Mouse (Mus musculus): Measurements from ENCODE around the gene Pdcd2. TPM values are rescaled to one million over a fixed set of nuclear protein-coding genes. Genes with fewer than 3 reads are reported as not detected.

The Pdcd2 gene
- polyA plus RNA-seq, 1 experiment: 8.5 TPM

- TF ChIP-seq POLR2A (IDR thresholded peaks at IDR 0.05; ENCODE audit: control insufficient read depth, low read depth, low read length) (no peak), CTCF (IDR thresholded peaks at IDR 0.05; ENCODE audit: control insufficient read depth, insufficient read depth, insufficient replicate concordance, low read depth, low read length) (no peak)
- Histone ChIP-seq H3K4me1 (ENCODE audit: control insufficient read depth, insufficient read depth, low read length) (peaks cover 2% of the 10 kb centered on the region; the same call in 1 of the 2 replicates), H3K27me3 (ENCODE audit: control insufficient read depth, insufficient read depth, low read length) (no peaks in the 10 kb centered on the region), H3K27ac (ENCODE audit: control insufficient read depth, insufficient read depth, low read depth, low read length) (peak overlapping the region; percentile 83), H3K36me3 (ENCODE audit: control insufficient read depth, insufficient read depth, low read length) (peaks cover 1% of the 10 kb centered on the region), H3K4me3 (ENCODE audit: control insufficient read depth, low read depth, low read length) (peak overlapping the region; percentile 99)
These were observed 28.4 kb downstream of the Pdcd2 start for GRCm38 (mm10) chr17:15498753-15499113.

- Histone ChIP-seq H3K4me3 (ENCODE audit: control insufficient read depth, low read depth, low read length) (peak overlapping the region; percentile 99), H3K4me1 (ENCODE audit: control insufficient read depth, insufficient read depth, low read length) (peaks cover 2% of the 10 kb centered on the region; the same call in 1 of the 2 replicates), H3K27ac (ENCODE audit: control insufficient read depth, insufficient read depth, low read depth, low read length) (peak overlapping the region; percentile 94), H3K27me3 (ENCODE audit: control insufficient read depth, insufficient read depth, low read length) (no peaks in the 10 kb centered on the region), H3K36me3 (ENCODE audit: control insufficient read depth, insufficient read depth, low read length) (peaks cover 1% of the 10 kb centered on the region)
- TF ChIP-seq POLR2A (IDR thresholded peaks at IDR 0.05; ENCODE audit: control insufficient read depth, low read depth, low read length) (peak; percentile 79), CTCF (IDR thresholded peaks at IDR 0.05; ENCODE audit: control insufficient read depth, insufficient read depth, insufficient replicate concordance, low read depth, low read length) (no peak)
These were observed 29.0 kb downstream of the Pdcd2 start for GRCm38 (mm10) chr17:15497882-15498752.

DNA sequence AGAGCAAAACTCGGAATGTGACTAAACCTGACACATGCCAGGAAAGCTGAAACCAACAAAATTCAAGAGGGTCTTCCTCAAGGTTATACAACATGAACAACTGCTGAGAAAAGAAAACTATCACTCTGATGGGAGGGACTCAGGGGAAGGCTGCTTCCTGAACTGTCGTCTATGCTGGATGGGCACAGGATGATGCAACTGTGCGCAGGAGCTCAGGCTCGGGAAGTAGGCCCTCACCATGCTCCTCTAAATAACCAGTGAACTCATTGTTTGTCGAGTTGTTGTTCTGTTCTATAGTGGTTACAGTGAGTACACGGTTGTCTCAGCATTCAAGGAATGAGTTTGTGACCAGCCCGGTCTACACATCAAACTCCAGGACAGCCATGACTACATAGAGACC, 36.6 kb downstream of the Pdcd2 start:
- Histone ChIP-seq H3K27ac (ENCODE audit: control insufficient read depth, insufficient read depth, low read depth, low read length) (no peak overlapping the region), H3K36me3 (ENCODE audit: control insufficient read depth, insufficient read depth, low read length) (peaks cover 5% of the 10 kb centered on the region), H3K27me3 (ENCODE audit: control insufficient read depth, insufficient read depth, low read length) (no peaks in the 10 kb centered on the region), H3K4me3 (ENCODE audit: control insufficient read depth, low read depth, low read length) (no peak overlapping the region), H3K4me1 (ENCODE audit: control insufficient read depth, insufficient read depth, low read length) (no peaks in the 10 kb centered on the region)
- no peak for TF ChIP-seq CTCF (IDR thresholded peaks at IDR 0.05; ENCODE audit: control insufficient read depth, insufficient read depth, insufficient replicate concordance, low read depth, low read length)
- no peak for TF ChIP-seq POLR2A (IDR thresholded peaks at IDR 0.05; ENCODE audit: control insufficient read depth, low read depth, low read length)

DNA sequence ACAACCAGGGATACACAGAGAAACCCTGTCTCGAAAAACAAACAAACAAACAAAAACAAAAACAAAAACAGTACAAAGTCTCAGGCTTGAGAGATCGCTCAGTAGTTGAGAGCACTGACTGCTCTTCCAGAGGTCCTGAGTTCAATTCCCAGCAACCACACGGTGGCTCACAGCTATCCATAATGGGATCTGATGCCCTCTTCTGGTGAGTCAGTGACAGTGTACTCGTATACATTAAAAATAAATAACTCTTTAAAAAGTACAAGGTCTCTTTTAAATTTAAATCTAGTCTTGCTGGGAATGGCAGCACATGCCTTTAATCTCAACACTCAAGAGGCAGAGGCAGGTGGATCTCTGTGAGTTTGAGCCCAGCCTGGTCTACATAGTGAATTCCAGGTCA, 54.4 kb downstream of the Pdcd2 start:
- Histone ChIP-seq H3K27me3 (ENCODE audit: control insufficient read depth, insufficient read depth, low read length) (no peaks in the 10 kb centered on the region), H3K27ac (ENCODE audit: control insufficient read depth, insufficient read depth, low read depth, low read length) (no peak overlapping the region), H3K4me1 (ENCODE audit: control insufficient read depth, insufficient read depth, low read length) (no peaks in the 10 kb centered on the region), H3K36me3 (ENCODE audit: control insufficient read depth, insufficient read depth, low read length) (peaks cover 3% of the 10 kb centered on the region), H3K4me3 (ENCODE audit: control insufficient read depth, low read depth, low read length) (no peak overlapping the region)
- TF ChIP-seq CTCF (IDR thresholded peaks at IDR 0.05; ENCODE audit: control insufficient read depth, insufficient read depth, insufficient replicate concordance, low read depth, low read length) (no peak), POLR2A (IDR thresholded peaks at IDR 0.05; ENCODE audit: control insufficient read depth, low read depth, low read length) (no peak)

Other genes with a start within 250 kb of the Pdcd2 start
- 0.78 and 1.2 TPM in 2 replicates for gene Dll1, start 150.4 kb downstream of the Pdcd2 start, polyA plus RNA-seq (2012; rRNA removed)
- 16.5 and 16.8 TPM in 2 replicates for gene Fam120b, start 131.1 kb downstream of the Pdcd2 start, polyA plus RNA-seq (2012; rRNA removed)
- gene Psmb1, start 27.6 kb downstream of the Pdcd2 start, polyA plus RNA-seq (2012; rRNA removed): 50.8 and 58.3 TPM in 2 replicates
- 230 and 281 TPM in 2 replicates for gene Tbp, start 27.4 kb downstream of the Pdcd2 start, polyA plus RNA-seq (2012; rRNA removed)
- 2.9 and 3.2 TPM in 2 replicates for gene Prdm9, start 37.1 kb upstream of the Pdcd2 start, polyA plus RNA-seq (2012; rRNA removed)
- gene Chd1, start 177.7 kb upstream of the Pdcd2 start, polyA plus RNA-seq (2012; rRNA removed): 4.0 and 4.6 TPM in 2 replicates